Mouse (Mus musculus) liver, embryonic 14.5 days (tissue): ENCODE data around the gene Nos1ap. TPM values are rescaled to one million over a fixed set of nuclear protein-coding genes. Genes with fewer than 3 reads are reported as not detected.

Experiments
- ATAC-seq: fragments of 200-750 bp; cut with Nextera tagmentation; 2 replicates; pipeline ENCODE4 v1.8.0; 2017; ENCODE audit warnings: moderate number of reproducible peaks, mild to moderate bottlenecking, moderate library complexity; ENCODE audit not compliant: insufficient read depth
- DNase-seq, 3 experiments: peaks; one replicate each; pipeline ENCODE4 v3.0.0-alpha.2; 2012 to 2013; ENCODE audit warnings: low read depth in 3 of 3, low spot score in 3 of 3
- H3K27ac ChIP-seq: fragments of 300-500 bp; sonication (generic); 2 replicates; pipeline ENCODE4 v1.5.1; 2014; ENCODE audit warnings: moderate library complexity, mild to moderate bottlenecking, control low read depth, inconsistent platforms
- H3K27me3 ChIP-seq: fragments of 300-500 bp; sonication (generic); 2 replicates; pipeline ENCODE4 v1.6.1; 2014; ENCODE audit warnings: mild to moderate bottlenecking, low read length, moderate library complexity; ENCODE audit not compliant: control insufficient read depth, insufficient read depth
- H3K36me3 ChIP-seq: fragments of 300-500 bp; sonication (generic); replicated peaks from 2 replicates; pipeline ENCODE4 v1.6.1; 2014; ENCODE audit warnings: low read depth; ENCODE audit not compliant: control insufficient read depth, insufficient read depth
- H3K4me1 ChIP-seq, 2 experiments: fragments of 200-500 bp in 1 of 2; fragments of 300-500 bp in 1 of 2; sonication (generic) in 1 of 2; replicated peaks; 2 replicates each; pipeline ENCODE4 v1.6.1; 2012 to 2014; ENCODE audit warnings: antibody characterized with exemption in 1 of 2, inconsistent platforms in 1 of 2, low read length in 1 of 2; ENCODE audit not compliant: control insufficient read depth in 2 of 2, insufficient read depth in 2 of 2
- H3K4me2 ChIP-seq: fragments of 300-500 bp; sonication (generic); 2 replicates; pipeline ENCODE4 v1.6.1; 2014; ENCODE audit warnings: low read depth, mild to moderate bottlenecking, control low read depth, moderate library complexity
- H3K4me3 ChIP-seq, 2 experiments: fragments of 200-500 bp in 1 of 2; fragments of 300-500 bp in 1 of 2; sonication (generic) in 1 of 2; 2 replicates each; pipeline ENCODE4 v1.5.1; 2012 to 2014; ENCODE audit warnings: low read depth in 2 of 2, low read length in 2 of 2, mild to moderate bottlenecking in 2 of 2, control low read depth in 1 of 2, inconsistent platforms in 1 of 2, moderate library complexity in 1 of 2; ENCODE audit not compliant: insufficient read depth in 1 of 2
- H3K9ac ChIP-seq: fragments of 300-500 bp; sonication (generic); replicated peaks from 2 replicates; pipeline ENCODE4 v1.6.1; 2014; ENCODE audit warnings: mild to moderate bottlenecking, control low read depth, moderate library complexity
- H3K9me3 ChIP-seq: fragments of 300-500 bp; sonication (generic); 2 replicates; pipeline ENCODE4 v1.6.1; 2016; ENCODE audit warnings: low read length, mixed read lengths; ENCODE audit not compliant: control insufficient read depth
- CTCF ChIP-seq: IDR thresholded peaks from 2 replicates; pipeline ENCODE4 v1.5.1; 2016; ENCODE audit warnings: antibody characterized with exemption, low read depth, control low read depth
- EP300 ChIP-seq: IDR thresholded peaks from 2 replicates; pipeline ENCODE4 v1.6.1; 2016; ENCODE audit warnings: antibody characterized with exemption, low read depth
- WGBS: fragments of 180-500 bp; shearing (Covaris S2); extraction: QIAGEN DNeasy Blood & Tissue Kit; methylation state at CpG from one replicate; pipeline ENCODE4 v1.1.7; 2014; ENCODE audit not compliant: insufficient replicate concordance; 5-methylcytosine and 5-hydroxymethylcytosine counted together
- polyA plus RNA-seq, 2 experiments: library from polyadenylated mRNA; depleted of rRNA in 1 of 2; stranded (reverse) in 1 of 2; unstranded in 1 of 2; fragments of >200 nt; fragmentation: Nextera tagmentation in 1 of 2; extraction: Ambion mirVana in 1 of 2; gene quantifications; 2 replicates each; pipeline versions ENCODE4 v1.2.1 to v1.2.3; 2012 to 2014

Nos1ap gene
- polyA plus RNA-seq, 2 experiments: 1.8 to 2.2 TPM

DNA sequence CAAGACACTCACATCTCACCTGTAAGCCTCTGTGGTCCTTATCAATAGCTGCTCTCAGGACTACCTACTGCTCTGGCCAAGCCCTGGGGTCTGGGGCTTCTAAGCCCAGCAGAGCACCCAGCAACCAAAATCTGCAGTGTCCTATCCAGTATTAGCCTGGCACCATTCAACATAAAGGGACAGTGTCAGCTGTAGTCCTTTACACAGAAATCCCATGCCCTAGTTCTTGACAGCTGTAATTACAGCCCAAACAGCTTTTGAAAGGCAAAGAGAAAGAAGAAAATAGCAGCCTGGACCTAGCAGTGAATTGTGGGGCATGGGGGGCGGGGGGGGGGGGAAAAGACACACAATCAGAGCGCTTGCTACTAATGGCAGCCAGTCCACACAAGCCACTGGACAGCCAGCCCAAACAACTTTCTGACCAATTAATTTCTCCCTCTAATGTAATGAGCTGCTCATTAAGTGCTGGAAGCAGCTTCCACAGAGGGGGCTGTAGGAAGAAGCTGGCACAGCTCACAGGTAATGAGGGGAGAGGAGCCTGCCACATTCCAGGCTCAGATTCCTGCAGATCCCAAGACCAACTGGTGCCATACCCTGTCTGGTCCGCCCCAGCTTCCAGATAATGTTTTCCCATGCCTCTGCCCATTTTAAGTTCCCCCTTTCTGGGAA lies 77.1 kb downstream of the Nos1ap start:
- no peak overlapping the region for H3K27ac ChIP-seq
- H3K4me1 ChIP-seq: peaks cover 0 to 3% of the 10 kb centered on the region in 2 experiments; a peak in 2 of 4 replicates
- no peak overlapping the region for H3K4me3 ChIP-seq
- no peak overlapping the region for H3K9ac ChIP-seq
- no peaks in the 10 kb centered on the region for H3K27me3 ChIP-seq
- TF ChIP-seq EP300: no peak
- TF ChIP-seq CTCF: no peak
- H3K9me3 ChIP-seq: no peaks in the 10 kb centered on the region
- 55% methylated on average over 3 of the region's 3 CpGs for WGBS
- no peaks in the 10 kb centered on the region for H3K36me3 ChIP-seq
- H3K4me2 ChIP-seq: no peak overlapping the region
- no peak for ATAC-seq
- no peak for DNase-seq

DNA sequence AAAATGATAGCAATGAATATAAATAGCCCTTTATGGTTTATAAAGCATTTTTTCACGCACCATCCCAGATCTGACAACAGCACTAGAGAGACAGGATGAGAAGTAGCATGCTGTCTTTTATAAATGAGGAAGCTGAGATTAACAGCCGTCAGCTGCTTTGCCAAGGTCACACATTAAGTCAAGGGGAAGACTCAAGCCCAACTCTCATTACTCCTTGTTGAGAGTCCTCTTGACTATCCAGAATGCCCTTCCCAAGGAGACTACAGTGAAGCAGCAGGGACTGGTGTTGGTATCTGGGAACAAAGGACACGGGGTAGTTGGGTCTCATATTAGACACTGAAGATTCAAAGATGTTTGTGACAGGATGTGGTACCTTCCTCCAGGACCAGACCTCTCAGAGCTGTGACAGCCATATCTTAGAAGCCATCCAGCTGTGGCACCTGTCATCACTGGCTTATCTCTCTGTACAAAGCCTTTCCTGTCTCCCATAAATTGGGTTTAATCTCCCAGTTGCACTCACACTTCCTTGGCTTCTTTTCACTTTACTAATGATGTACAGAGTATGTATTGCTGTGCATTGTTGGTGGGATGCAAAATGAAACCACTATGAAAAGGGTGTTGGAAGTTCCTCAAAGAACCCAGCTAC lies 78.9 kb downstream of the Nos1ap start:
- Histone ChIP-seq H3K4me3 (no peak overlapping the region), H3K4me2 (no peak overlapping the region)
- 4% methylated on average over 3 of the region's 3 CpGs for WGBS

DNA sequence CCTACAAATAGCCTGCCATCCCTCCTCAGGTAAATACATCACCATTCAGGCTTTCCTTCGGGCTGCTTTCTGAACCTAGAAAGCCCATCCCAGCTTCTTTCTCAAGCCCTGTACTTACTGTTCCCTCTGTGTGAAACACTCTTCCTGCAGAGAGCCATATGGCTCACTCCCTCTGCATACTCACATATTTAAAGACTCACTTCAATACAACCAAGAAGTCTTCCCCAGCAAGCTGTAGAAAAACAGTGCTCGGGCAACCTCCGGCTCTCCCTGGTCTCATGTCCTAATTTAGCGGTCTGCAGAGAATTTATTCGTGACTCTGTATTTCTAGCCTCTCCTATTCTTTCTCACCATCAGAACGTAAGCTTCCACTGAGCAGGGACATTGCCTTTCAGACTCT lies 83.4 kb downstream of the Nos1ap start:
- H3K36me3 ChIP-seq: no peaks in the 10 kb centered on the region
- H3K4me2 ChIP-seq: no peak overlapping the region
- ATAC-seq: no peak
- H3K4me1 ChIP-seq: peaks cover 0 to 3% of the 10 kb centered on the region in 2 experiments; a peak in 2 of 4 replicates
- TF ChIP-seq CTCF: no peak
- no peak for TF ChIP-seq EP300
- no peak overlapping the region for H3K9ac ChIP-seq
- no peaks in the 10 kb centered on the region for H3K27me3 ChIP-seq
- H3K4me3 ChIP-seq: no peak overlapping the region
- H3K27ac ChIP-seq: no peak overlapping the region
- WGBS: 70% methylated on average over 6 of the region's 6 CpGs
- DNase-seq: no peak
- H3K9me3 ChIP-seq: no peaks in the 10 kb centered on the region

More for the DNA sequence above, 78.9 kb downstream of the Nos1ap start:
- Histone ChIP-seq H3K9me3 (no peaks in the 10 kb centered on the region), H3K9ac (no peak overlapping the region), H3K27ac (no peak overlapping the region), H3K4me1 (peaks cover 0 to 3% of the 10 kb centered on the region in 2 experiments; a peak in 2 of 4 replicates), H3K36me3 (no peaks in the 10 kb centered on the region), H3K27me3 (no peaks in the 10 kb centered on the region)
- DNase-seq (no peak), ATAC-seq (no peak)
- TF ChIP-seq CTCF: no peak
- no peak for TF ChIP-seq EP300

DNA sequence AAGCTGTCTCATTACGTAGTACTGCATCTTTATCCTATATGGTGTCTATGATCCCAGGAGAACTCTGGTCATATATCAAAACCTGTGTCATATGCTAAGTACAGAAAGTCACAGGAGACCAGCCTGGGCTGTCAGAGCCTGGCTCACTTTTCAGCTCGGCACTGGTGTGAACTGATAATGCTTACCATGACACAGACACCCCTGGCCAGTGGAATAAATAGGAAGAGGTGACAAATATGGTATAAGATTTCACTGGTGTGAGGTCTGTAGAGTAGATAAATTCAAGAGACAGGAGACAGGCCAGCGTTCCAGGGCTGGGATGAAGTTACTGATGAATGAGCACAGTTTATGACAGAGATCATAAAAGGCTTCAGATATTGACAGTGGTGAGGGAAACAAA lies 84.6 kb downstream of the Nos1ap start:
- DNase-seq (no peak), ATAC-seq (no peak)
- Histone ChIP-seq H3K4me2 (no peak overlapping the region), H3K27me3 (no peaks in the 10 kb centered on the region), H3K4me3 (no peak overlapping the region), H3K9ac (no peak overlapping the region), H3K36me3 (no peaks in the 10 kb centered on the region), H3K4me1 (no peaks in the 10 kb centered on the region; a peak in 1 of 4 replicates), H3K27ac (no peak overlapping the region), H3K9me3 (no peaks in the 10 kb centered on the region)
- 37% methylated on average over 3 of the region's 3 CpGs for whole genome bisulfite sequencing
- TF ChIP-seq CTCF: no peak
- TF ChIP-seq EP300: no peak

DNA sequence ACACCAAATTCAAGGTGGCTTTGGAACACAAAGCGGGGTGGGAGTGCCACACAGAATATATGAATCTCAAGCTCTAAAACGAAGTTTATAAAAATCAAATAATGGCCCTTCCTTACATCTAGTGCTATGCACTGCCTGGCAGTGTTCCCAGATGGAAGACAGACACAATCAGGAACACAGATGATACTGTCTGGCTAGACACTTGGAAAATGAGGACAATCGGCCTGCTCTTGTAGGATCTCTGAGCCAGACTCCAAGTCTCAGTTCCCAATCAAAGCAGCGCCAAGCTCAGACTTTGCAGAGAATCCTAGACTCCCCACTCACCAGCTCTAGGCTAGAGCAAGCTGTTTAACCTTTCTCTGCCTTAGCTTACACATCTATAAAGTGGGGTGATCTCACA lies 85.3 kb downstream of the Nos1ap start:
- H3K27ac ChIP-seq: no peak overlapping the region

More for the DNA sequence above, 85.3 kb downstream of the Nos1ap start:
- Histone ChIP-seq H3K4me3 (no peak overlapping the region), H3K36me3 (no peaks in the 10 kb centered on the region), H3K4me1 (no peaks in the 10 kb centered on the region; a peak in 1 of 4 replicates), H3K9ac (no peak overlapping the region), H3K9me3 (no peaks in the 10 kb centered on the region), H3K4me2 (no peak overlapping the region), H3K27me3 (no peaks in the 10 kb centered on the region)
- DNase-seq: no peak
- no peak for ATAC-seq
- TF ChIP-seq EP300 (no peak), CTCF (no peak)
- whole genome bisulfite sequencing: 63% methylated on average over 4 of the region's 4 CpGs
